Mouse (Mus musculus) T-helper 17 cell (primary cell): ENCODE measurements around the gene Patz1.

Experiments used
- in situ Hi-C, 2 experiments: fragments of 300-600 bp; cut with MboI, MseI; formaldehyde crosslinking; loops; 1 replicate in 1 of 2; 2 replicates in 1 of 2; pipeline ENCODE4 v1.15.1; 2025; ENCODE audit warnings: high pct_unique_total_duplicates in 2 of 2

The Patz1 gene

DNA sequence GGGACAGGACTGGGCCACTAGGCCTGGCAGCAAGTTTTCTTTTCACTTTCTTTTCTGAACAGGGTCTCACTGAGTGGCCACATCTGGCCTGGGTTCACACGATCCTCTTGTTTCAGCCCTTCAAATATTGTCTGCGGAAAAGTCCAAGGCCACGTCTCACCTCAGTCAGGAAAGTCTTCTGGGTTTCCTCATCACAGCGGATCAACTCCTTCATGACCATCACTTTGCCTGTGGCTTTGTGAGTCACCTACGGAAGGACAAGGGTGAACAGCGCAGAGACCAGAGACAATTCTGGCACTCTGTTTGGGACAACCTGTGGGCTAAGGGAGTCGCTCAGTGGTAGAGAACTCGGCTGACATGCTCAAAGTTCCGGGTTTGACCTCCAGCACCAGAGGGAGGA lies 63.5 kb downstream of the Patz1 start:
- in situ Hi-C loops = no loop called here

DNA sequence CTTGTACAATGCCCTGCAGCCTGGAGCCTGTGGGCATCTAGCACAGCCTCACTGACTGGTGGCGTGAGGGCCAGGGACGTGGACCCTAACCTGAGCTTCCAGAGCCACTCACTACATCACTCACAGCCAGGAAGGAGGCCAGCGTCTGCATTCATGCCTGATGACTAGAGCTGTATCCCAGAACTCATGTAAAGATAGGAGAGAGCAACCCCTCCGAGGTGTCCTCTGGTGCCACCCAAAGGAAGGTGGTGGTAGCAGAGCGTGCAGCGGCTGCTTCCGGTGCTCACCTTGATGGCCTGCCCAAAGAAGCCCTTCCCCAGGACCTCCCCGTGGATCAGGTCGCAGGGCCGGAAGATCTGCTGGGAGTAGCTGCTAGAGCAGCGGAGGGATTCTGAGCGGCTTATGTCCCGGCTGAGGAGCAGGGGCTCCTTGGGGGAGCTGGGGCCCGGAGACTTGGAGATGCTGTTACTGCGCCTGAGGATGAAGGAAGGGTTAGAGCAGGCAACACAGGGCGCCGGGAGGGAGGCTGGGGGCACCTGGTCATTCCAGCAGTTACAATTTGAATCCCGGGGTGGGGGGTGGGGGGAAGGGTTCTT lies 64.4 kb downstream of the Patz1 start:
- in situ Hi-C loops = no loop called here
